Mouse (Mus musculus) fat pad, adult 2 months (tissue): Measurements from ENCODE around the gene Fbxo4.

Experiments used
- DNase-seq: peaks from one replicate; pipeline ENCODE4 v3.0.0-alpha.2; 2011; ENCODE audit warnings: low read depth, low spot score; ENCODE audit errors: extremely low read depth

The Fbxo4 gene

DNA sequence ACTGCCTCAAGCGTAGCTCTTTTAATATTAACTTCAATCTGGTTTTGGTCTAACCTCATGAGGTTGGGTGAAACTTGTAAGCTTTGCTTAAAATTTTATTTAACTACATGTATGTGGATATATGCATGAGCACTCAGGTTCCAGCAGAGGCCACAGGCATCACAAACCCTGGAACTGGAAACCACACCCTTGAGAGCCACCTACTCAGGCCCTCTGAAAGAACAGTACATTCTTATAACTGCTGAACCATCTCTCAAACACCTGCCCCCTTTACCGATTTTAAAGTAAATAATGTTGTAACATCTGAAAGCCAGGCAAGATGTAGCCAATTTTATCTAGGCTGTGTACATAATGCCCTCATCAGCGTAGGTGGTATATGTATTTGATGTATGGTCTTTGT is 498 bp upstream of the Fbxo4 start:
- DNase-seq: no peak

DNA sequence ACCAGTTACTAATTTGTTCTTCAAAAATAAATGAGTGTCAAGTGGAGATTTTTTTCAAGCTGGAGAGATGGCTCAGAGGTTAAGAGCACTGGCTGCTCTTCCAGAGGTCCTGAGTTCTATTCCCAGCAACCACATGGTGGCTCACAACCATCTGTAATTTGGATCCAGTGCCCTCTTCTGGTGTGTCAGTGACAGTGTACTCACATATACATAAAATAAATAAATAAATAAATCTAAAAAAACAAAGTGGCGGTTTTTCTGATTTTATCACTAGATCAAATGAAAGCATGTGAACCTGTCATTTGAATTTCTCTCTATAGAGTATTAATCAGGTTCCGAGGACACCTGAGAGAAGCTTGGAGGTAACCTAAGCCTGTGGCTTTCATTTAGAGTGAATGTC is 1.1 kb downstream of the Fbxo4 start:
- no peak for DNase-seq

DNA sequence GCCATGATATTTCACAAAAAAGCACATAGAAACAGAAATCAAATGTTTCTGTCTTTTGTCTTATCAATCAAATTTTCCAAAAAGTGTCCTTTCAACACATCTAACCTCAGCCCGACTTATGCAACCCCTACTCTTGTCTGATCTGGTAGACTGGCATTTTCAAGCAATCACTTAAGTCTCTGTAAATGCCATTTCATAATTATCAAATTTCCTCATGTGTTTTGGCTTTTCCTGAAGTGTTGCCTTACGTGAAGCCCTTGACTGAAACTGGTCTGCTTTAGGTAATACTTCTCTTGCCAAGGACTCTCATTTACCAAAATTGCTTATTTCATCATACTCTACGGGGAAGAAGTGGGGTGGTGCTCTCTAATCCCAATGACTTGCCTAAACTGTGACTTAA is 6.1 kb downstream of the Fbxo4 start:
- peak; percentile 85 for DNase-seq

DNA sequence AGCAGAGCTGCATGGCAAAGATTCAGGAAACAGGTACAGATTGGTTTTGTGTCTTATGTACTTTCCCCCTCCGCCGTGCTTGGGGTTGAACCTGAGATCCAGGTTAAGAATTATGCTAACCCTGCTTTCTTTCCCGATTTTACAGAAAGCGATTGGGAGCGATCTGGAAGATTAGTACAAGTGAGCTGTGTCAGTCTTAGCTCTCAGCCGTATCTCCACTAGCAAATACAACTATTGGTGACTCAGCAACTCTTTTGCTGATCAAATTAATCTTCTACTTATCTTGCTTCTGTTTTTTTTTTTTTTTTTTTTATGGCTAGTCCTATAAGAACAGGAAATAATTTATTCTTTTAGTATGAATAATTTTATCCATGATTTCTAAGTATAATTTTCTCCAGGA is 9.2 kb downstream of the Fbxo4 start:
- DNase-seq: no peak

DNA sequence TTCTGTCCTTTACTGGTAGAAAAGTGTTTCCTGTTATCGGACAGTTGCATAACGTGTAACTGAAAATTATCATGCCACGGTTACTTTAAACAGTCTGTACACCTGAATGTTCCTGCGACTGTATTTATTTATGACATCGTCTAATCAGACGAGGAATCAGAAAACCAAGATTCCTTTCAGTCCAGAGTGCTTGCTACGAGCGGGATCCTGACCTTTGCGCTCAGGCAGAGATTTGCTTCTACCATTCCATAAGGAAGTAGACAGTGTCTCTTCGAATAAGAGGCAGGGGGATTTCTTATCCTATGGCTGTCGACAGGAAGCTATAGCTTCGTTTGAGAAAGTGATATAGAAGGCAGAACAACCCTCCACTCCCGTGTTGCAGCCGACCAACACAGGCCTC is 9.6 kb downstream of the Fbxo4 start:
- DNase-seq: no peak

DNA sequence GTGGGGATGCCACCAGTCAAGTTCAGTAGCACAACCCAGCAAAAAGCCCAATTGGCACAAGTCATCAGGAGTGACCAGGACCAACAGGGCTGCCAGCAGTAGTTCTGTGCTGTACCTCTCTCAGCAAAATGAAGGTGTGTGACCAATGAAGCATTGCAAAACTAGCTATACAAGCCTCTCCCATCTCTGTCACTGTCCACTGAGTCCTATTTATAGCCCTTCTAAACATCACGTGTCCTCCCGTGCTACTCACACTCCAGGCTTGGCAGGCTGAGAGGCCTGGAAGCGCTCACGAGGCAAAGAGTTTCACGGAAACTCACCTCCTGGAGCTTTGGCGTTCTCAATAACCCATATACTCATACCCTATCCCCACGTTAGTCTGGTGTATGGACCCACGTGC is 17.1 kb downstream of the Fbxo4 start:
- no peak for DNase-seq

DNA sequence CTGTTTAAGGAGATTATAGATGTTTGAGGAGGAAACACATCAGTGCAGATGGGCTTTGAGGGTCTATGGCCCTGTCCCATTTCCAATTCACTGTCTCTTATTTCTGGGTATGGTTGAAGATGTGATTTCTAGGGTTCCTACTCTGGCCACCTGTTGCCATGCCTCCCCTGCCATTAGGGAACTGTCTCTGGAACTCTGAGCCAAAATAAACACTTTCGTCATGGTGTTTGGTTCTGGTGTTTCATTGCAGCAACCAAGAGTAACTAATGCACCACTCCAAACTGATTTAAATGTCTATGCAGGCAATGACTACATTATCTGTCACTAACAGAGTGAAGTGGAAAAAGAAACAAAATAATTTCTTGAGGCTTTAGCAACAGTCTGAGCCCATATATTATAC is 19.3 kb downstream of the Fbxo4 start:
- DNase-seq: no peak

DNA sequence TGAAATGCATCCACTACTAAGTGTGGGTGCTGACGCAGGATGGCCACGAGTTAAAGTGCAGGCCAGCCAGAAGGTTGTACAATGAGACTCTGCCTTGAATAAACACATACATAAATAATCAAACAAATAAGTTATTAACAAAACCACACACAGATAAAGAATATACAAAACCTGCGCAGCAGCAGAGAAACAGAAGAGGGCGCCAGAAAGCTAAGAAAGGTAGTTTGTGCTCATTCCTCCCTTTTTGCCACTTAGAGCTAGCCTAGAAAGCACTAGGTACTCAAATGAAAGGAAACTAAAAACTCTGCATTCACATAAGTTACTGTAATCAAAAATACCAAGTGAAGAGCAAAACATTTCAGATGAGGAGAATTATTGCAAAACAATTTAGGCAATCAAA is 21.4 kb downstream of the Fbxo4 start:
- DNase-seq: no peak

DNA sequence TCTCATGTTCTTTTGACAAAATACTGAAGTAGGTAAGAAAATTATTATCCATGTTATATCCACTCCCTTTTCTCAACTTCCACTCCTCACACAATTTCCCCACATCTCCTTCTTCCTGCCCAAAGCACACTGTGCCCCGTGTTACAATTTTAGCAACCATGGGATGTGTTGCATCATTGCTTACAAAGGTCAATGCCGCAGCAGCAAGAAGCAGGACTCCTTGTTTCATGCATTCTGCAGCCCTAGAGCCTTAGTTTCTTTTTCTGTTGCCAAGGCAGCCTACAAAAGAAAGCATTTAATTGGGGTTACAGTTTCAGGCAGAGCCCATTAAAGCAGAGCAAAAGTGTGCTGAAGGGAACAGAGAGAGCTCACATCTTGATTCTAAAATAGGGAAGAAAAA is 24.4 kb downstream of the Fbxo4 start:
- no peak for DNase-seq

DNA sequence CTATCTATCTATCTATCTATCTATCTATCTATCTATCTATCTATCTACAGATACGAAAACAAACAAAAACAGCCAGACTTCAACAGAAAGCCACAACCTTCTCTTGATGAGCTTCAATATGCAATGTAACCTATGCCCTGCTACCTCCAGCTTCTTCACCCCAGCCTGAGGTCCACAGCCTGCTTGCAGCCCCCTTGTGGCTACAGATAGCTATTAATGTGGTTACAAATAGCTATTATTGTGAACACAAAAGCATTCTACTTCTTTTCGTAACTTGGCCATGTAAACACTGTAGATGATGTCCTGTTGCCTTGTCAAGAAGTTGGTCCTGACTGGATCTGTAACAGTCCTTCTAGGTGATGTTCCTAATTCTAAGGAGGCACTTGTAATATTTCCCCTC is 41.2 kb downstream of the Fbxo4 start:
- no peak for DNase-seq

DNA sequence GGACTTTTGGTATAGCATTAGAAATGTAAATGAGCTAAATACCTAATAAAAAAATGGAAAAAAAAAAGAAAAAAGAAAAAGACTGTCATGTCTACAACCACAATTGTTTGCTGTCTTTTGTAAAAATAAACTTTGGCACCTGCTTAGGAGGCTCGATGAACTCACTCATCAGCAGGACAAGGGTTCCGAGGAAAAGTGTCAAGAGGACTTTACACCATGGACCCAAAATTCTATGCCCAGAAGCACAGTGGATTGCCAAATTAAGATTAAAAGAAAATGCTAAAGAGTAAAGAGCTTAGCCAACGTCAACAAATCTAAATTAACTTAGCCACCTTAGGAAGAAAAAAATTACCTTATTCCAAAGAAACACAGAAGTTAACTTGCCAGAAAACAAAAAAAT is 43.3 kb downstream of the Fbxo4 start:
- no peak for DNase-seq

DNA sequence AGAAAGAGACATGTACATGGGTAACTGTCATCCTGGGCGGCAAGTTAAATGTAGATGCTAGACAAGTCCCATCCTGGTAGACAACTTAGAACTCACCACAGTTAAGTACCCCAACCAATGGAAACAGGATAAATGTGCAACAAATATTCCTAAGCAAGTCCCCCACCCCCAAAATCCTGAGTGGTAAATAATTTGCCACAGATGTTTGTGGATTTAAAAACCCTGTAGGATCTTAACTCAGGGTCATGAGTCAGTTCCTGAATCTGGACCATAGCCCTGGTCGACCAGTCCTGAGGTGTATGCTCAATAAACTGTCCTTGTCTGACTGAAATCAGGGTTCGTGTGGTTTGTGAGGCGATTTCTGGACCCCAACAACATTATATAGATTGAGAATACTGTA is 45.9 kb downstream of the Fbxo4 start:
- DNase-seq: no peak

DNA sequence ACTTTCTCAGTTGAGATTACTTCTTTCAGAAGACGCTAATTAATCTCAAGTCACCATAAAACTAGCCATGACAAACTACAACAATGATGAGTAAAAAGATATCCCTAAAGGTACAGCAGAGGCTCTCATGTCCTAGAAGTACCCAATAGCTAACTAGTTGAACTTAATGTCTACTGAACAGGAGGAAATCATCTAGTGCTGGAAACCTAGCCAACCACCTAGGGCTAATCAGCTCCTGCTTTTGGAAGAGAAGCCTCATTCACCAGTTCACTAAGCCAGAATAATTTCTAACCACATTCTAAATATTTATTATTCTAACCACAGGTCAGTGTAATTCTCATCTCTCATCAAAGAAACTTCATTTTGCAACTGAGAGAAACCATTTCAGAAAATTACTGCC is 47.4 kb downstream of the Fbxo4 start:
- DNase-seq: no peak
